Mouse (Mus musculus) lung, postnatal 0 days (tissue): ENCODE measurements around the gene Rab35.

Source experiments
- CTCF ChIP-seq: IDR thresholded peaks from 2 replicates; pipeline ENCODE4 v1.5.1; 2016; ENCODE audit warnings: antibody characterized with exemption, mild to moderate bottlenecking
- EP300 ChIP-seq: IDR thresholded peaks from 2 replicates; pipeline ENCODE4 v1.6.1; 2016; ENCODE audit warnings: antibody characterized with exemption, mild to moderate bottlenecking, control low read depth

- TF ChIP-seq CTCF (no peak), EP300 (no peak)
Measured at GRCm38 (mm10) chr5:115656677-115657076, 25.0 kb downstream of the Rab35 start.
